Mouse (Mus musculus) brain, embryonic 14.5 days (tissue): Measurements from ENCODE around the gene Gstp2.

Experiments
- CTCF ChIP-seq: fragments of 200-500 bp; IDR thresholded peaks from 2 replicates; pipeline ENCODE4 v1.5.1; 2012; ENCODE audit warnings: inconsistent platforms, mild to moderate bottlenecking, moderate library complexity, borderline replicate concordance; ENCODE audit not compliant: insufficient read depth, insufficient read length; ENCODE audit errors: extremely low read depth
- POLR2A ChIP-seq: fragments of 200-500 bp; IDR thresholded peaks from 2 replicates; pipeline ENCODE4 v1.6.1; 2012; ENCODE audit warnings: mild to moderate bottlenecking, inconsistent platforms, borderline replicate concordance; ENCODE audit not compliant: poor library complexity, insufficient read depth, insufficient read length, severe bottlenecking; ENCODE audit errors: extremely low read depth

- no peak for TF ChIP-seq CTCF
- TF ChIP-seq POLR2A, result no peak
Observed at GRCm38 (mm10) chr19:4015635-4016034, 30.2 kb downstream of the Gstp2 start.
